Mouse (Mus musculus): ENCODE results near the gene BC029722. TPM values are rescaled to one million over a fixed set of nuclear protein-coding genes. Genes with fewer than 3 reads are reported as not detected.

BC029722 gene
- polyA plus RNA-seq (2012): 29.8 and 30.1 TPM in 2 replicates

GRCm38 (mm10) chr2:155819392-155819448, at the start of gene BC029722:
BC029722 (minus strand) TSS chr2:155819426.

GRCm38 (mm10) chr2:155834732-155835131, 15.5 kb upstream of the BC029722 start, which contains the start of gene Fam83c:
Fam83c (minus strand) TSS chr2:155834854.

GRCm38 (mm10) chr2:155826630-155827424, 7.6 kb upstream of the BC029722 start, which contains the start of gene Eif6:
Eif6 (minus strand) TSS chr2:155826925.

GRCm38 (mm10) chr2:155774927-155775684, 44.1 kb downstream of the BC029722 start, which contains the start of gene Mmp24:
Mmp24 (plus strand) TSS chr2:155775342.

Other genes with a start within 250 kb of the BC029722 start
- 16.0 and 16.6 TPM in 2 replicates for gene Gss, start 226.6 kb downstream of the BC029722 start, polyA plus RNA-seq (2012)
- gene Myh7b, start 208.2 kb downstream of the BC029722 start, polyA plus RNA-seq (2012): 0.11 and 0.34 TPM in 2 replicates
- gene Trpc4ap, start 127.0 kb downstream of the BC029722 start, polyA plus RNA-seq (2012): 90.8 and 99.6 TPM in 2 replicates
- gene Edem2, start 90.0 kb downstream of the BC029722 start, polyA plus RNA-seq (2012): 103 and 158 TPM in 2 replicates
- gene Gm17581, start 83.6 kb downstream of the BC029722 start, polyA plus RNA-seq (2012): not detected in 2 replicates
- gene Procr, start 68.3 kb downstream of the BC029722 start, polyA plus RNA-seq (2012): 2.4 and 2.9 TPM in 2 replicates
- gene Mmp24, start 44.1 kb downstream of the BC029722 start, polyA plus RNA-seq (2012): 0.02 TPM in 1 of 2 replicates, not detected in the other
- gene Eif6, start 7.5 kb upstream of the BC029722 start, polyA plus RNA-seq (2012): 253 and 257 TPM in 2 replicates
- 0.05 TPM in 1 of 2 replicates, not detected in the other for gene Fam83c, start 15.4 kb upstream of the BC029722 start, polyA plus RNA-seq (2012)
- gene Uqcc1, start 110.9 kb upstream of the BC029722 start, polyA plus RNA-seq (2012): 6.4 and 7.2 TPM in 2 replicates
- not detected in 2 replicates for gene Gm15557, start 121.3 kb upstream of the BC029722 start, polyA plus RNA-seq (2012)
- gene Gdf5, start 125.9 kb upstream of the BC029722 start, polyA plus RNA-seq (2012): not detected in 2 replicates
- gene Cep250, start 137.0 kb upstream of the BC029722 start, polyA plus RNA-seq (2012): 24.5 and 39.8 TPM in 2 replicates
- gene 6430550D23Rik, start 188.6 kb upstream of the BC029722 start, polyA plus RNA-seq (2012): 0.38 and 1.4 TPM in 2 replicates
- 64.6 and 80.7 TPM in 2 replicates for gene Ergic3, start 188.6 kb upstream of the BC029722 start, polyA plus RNA-seq (2012)
- gene Fer1l4, start 233.5 kb upstream of the BC029722 start, polyA plus RNA-seq (2012): 0.03 TPM in 1 of 2 replicates, not detected in the other
- 3.5 and 5.3 TPM in 2 replicates for gene Spag4, start 245.7 kb upstream of the BC029722 start, polyA plus RNA-seq (2012)

Data from megakaryocyte-erythroid progenitor cell, adult 5 weeks (primary cell).